8 mouse cellular contexts compared by ENCODE assay signal in the genomic region with DNA sequence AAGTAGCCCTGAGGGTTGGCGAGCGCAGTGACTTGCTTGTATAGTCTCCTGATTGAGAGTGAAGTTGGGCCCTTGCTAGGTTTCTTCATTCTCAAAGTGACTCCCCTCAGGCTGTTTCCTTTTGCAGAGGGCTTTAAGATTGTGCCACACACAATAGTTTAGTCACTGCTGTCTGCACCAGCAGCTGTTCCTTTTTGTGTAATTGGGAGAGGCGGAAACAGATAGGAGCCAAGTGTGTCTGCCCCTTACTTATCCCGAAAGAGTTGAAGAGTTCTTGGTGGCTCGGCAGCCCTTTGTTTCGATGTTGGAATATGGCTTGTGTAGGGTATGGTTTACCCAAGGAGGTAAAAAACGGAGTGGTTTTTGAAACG. TPM values are rescaled to one million over a fixed set of nuclear protein-coding genes. Genes with fewer than 3 reads are reported as not detected.
DNase-seq lines count a peak whose midpoint lies in the region; ATAC-seq and TF ChIP-seq lines count a peak whose summit lies in the region.

No protein-coding gene starts in this region.

- peak overlapping the region; percentile 82 for H3K4me2 ChIP-seq in liver, embryonic 13.5 days
- H3K4me2 ChIP-seq in neural tube, embryonic 15.5 days = peak overlapping the region; percentile 89

- TF ChIP-seq POLR2A in embryonic fibroblast, embryonic 13.5 days (IDR thresholded peaks at IDR 0.05; ENCODE audit: low read depth, low read length) = no peak

- peaks cover 9% of the 10 kb centered on the region; the same call in 1 of the 2 replicates for H3K36me3 ChIP-seq in E14TG2a.4 (ENCODE audit: insufficient read depth, low read length)
- no peaks in the 10 kb centered on the region for H3K36me3 ChIP-seq in liver, embryonic 13.5 days
- no peaks in the 10 kb centered on the region for H3K36me3 ChIP-seq in neural tube, embryonic 15.5 days

- peak; percentile 53 for DNase-seq in 3T3-L1 (ENCODE audit: low read depth, low spot score)
- DNase-seq in heart, postnatal 4 days = peak; percentile 30
- no peak for DNase-seq in liver, embryonic 13.5 days
- DNase-seq in left cerebral cortex, postnatal 25 days (ENCODE audit: low spot score in 2 of 2) = no peak
- no peak for DNase-seq in natural killer cell, adult 2 months (ENCODE audit: low spot score in 2 of 2)

- no peak for ATAC-seq in liver, embryonic 13.5 days (ENCODE audit: low read depth)
- no peak for ATAC-seq in neural tube, embryonic 15.5 days (ENCODE audit: low FRiP score)

- peak overlapping the region; percentile 93 for H3K4me3 ChIP-seq in E14TG2a.4 (replicated peaks; ENCODE audit: low read length)
- H3K4me3 ChIP-seq in embryonic fibroblast, embryonic 13.5 days (ENCODE audit: insufficient read depth, low read length) = peak overlapping the region; percentile 89
- H3K4me3 ChIP-seq in liver, embryonic 13.5 days (replicated peaks) = peak overlapping the region; percentile 100
- H3K4me3 ChIP-seq in neural tube, embryonic 15.5 days (replicated peaks) = peak overlapping the region; percentile 93

- WGBS in liver, embryonic 13.5 days (ENCODE audit: insufficient replicate concordance) = 1% methylated on average over 8 of the region's 8 CpGs
- WGBS in neural tube, embryonic 15.5 days = under 1% methylated on average over 8 of the region's 8 CpGs

- intact Hi-C loops in left cerebral cortex, postnatal 25 days (cut with DNase I) = no loop called here

- H3K9me3 ChIP-seq in E14TG2a.4 (ENCODE audit: low read length) = no peaks in the 10 kb centered on the region
- no peaks in the 10 kb centered on the region for H3K9me3 ChIP-seq in liver, embryonic 13.5 days (replicated peaks)
- no peaks in the 10 kb centered on the region for H3K9me3 ChIP-seq in neural tube, embryonic 15.5 days (replicated peaks)

- H3K27me3 ChIP-seq in E14TG2a.4 (ENCODE audit: insufficient read depth, low read length) = 0 out of 2 replicates have a peak, but pooled peaks cover 5% of the 10 kb centered on the region
- H3K27me3 ChIP-seq in liver, embryonic 13.5 days = no peaks in the 10 kb centered on the region
- H3K27me3 ChIP-seq in neural tube, embryonic 15.5 days (replicated peaks) = no peaks in the 10 kb centered on the region

- peak overlapping the region; percentile 100 for H3K9ac ChIP-seq in liver, embryonic 13.5 days
- peak overlapping the region; percentile 93 for H3K9ac ChIP-seq in neural tube, embryonic 15.5 days (replicated peaks)

- H3K4me1 ChIP-seq in E14TG2a.4 (replicated peaks; ENCODE audit: low read depth, low read length) = peaks cover 58% of the 10 kb centered on the region
- peaks cover 9% of the 10 kb centered on the region for H3K4me1 ChIP-seq in embryonic fibroblast, embryonic 13.5 days (ENCODE audit: control insufficient read depth, insufficient read depth, low read length)
- H3K4me1 ChIP-seq in liver, embryonic 13.5 days (replicated peaks) = peaks cover 56% of the 10 kb centered on the region
- peaks cover 38% of the 10 kb centered on the region for H3K4me1 ChIP-seq in neural tube, embryonic 15.5 days

- H3K27ac ChIP-seq in embryonic fibroblast, embryonic 13.5 days (ENCODE audit: insufficient read depth, low read length) = peak overlapping the region; percentile 39
- peak overlapping the region; percentile 98 for H3K27ac ChIP-seq in liver, embryonic 13.5 days
- H3K27ac ChIP-seq in neural tube, embryonic 15.5 days (replicated peaks) = peak overlapping the region; percentile 95

- no peak for TF ChIP-seq CTCF in E14TG2a.4 (conservative IDR thresholded peaks at IDR 0.05; ENCODE audit: low read length)
- no peak for TF ChIP-seq CTCF in embryonic fibroblast, embryonic 13.5 days (IDR thresholded peaks at IDR 0.05; ENCODE audit: borderline replicate concordance, insufficient read depth, low read length)

RNA-seq across cellular contexts. Expression of a gene that starts 1.4 kb away (rescaled TPM):
- 77.1 and 96.4 TPM in 2 replicates for polyA plus RNA-seq in embryonic fibroblast, embryonic 13.5 days (2011; ENCODE audit: insufficient read length, low read depth, missing spikeins)
- total RNA-seq in heart, postnatal 4 days (2021) = 10 to 100 TPM; 39.1 to 39.8 TPM
- 48.4 and 52.8 TPM in 2 replicates for polyA plus RNA-seq in liver, embryonic 13.5 days (2015; fragmentation: Nextera tagmentation; extraction: Ambion mirVana)
- polyA plus RNA-seq in neural tube, embryonic 15.5 days (2015; fragmentation: Nextera tagmentation; extraction: Ambion mirVana) = 28.3 and 29.9 TPM in 2 replicates
- 10 to 100 TPM; 64.5 to 72.5 TPM for total RNA-seq in left cerebral cortex, postnatal 25 days (2021)

Comparison
In these comparisons a context has a peak if more than half of its experiments do, and no peak if none do; other contexts are left out.
1. DNase-seq: peak in 3T3-L1 (single experiment) and heart, postnatal 4 days (single experiment); none in liver, embryonic 13.5 days (single experiment), left cerebral cortex, postnatal 25 days (0 of 2) and natural killer cell, adult 2 months (0 of 2).
2. H3K27ac ChIP-seq: peak in every context shown above with its lines; median percentile 98 in liver, embryonic 13.5 days; 95 in neural tube, embryonic 15.5 days; 39 in embryonic fibroblast, embryonic 13.5 days.
3. Peak in every context shown above with its lines, with median percentiles within 50 percentile points of each other: H3K4me3 ChIP-seq.